Mouse (Mus musculus): ENCODE measurements around the gene Aacs. TPM values are rescaled to one million over a fixed set of nuclear protein-coding genes. Genes with fewer than 3 reads are reported as not detected.

Gene Aacs
- total and polyA plus RNA-seq, 3 experiments = 21.3 to 48.8 (median 39.8) TPM

- H3K4me2 ChIP-seq (ENCODE audit: insufficient read depth, low read depth, poor library complexity, severe bottlenecking) = no peak overlapping the region
- in situ Hi-C loops (cut with MboI; ENCODE audit: low pct_ligation_motif_present, low pct_unique_long_range_greater_than_20kb, low sequenced_read_pairs) (no loop called here), dilution Hi-C loops (cut with MboI; ENCODE audit: extremely low pct_ligation_motif_present, extremely low pct_unique_long_range_greater_than_20kb, low sequenced_read_pairs) (no loop called here)
- peaks cover 0 to 13% of the 10 kb centered on the region in 2 experiments for H3K36me3 ChIP-seq (replicated peaks in 1 of 2; ENCODE audit: control insufficient read depth in 1 of 2, insufficient read depth in 1 of 2, low read length in 1 of 2)
- no peaks in the 10 kb centered on the region for H3K79me2 ChIP-seq (replicated peaks; ENCODE audit: control insufficient read depth, extremely low read depth, insufficient read depth, poor library complexity, severe bottlenecking)
- H3K4me3 ChIP-seq (replicated peaks in 1 of 3; ENCODE audit: low read depth in 2 of 3, low read length in 2 of 3, poor library complexity in 1 of 3) = no peak overlapping the region
- peaks cover 10% of the 10 kb centered on the region for H3K9me3 ChIP-seq (replicated peaks; ENCODE audit: low read length)
- TF ChIP-seq TCF12 (IDR thresholded peaks at IDR 0.05; ENCODE audit: low read depth, low read length) = no peak
- TF ChIP-seq CTCF (conservative IDR thresholded peaks at IDR 0.05 in 1 of 2, IDR thresholded peaks at IDR 0.05 in 1 of 2; ENCODE audit: low read depth in 2 of 2, low read length in 2 of 2) = peak; percentile 49 to 52
- TF ChIP-seq RCOR1 (conservative IDR thresholded peaks at IDR 0.05; ENCODE audit: low read depth, low read length) = no peak
- H3K9ac ChIP-seq (ENCODE audit: insufficient read depth, low read depth) = no peak overlapping the region
- no peak overlapping the region for H3K27ac ChIP-seq (ENCODE audit: insufficient read depth, low read depth)
- peaks cover 16% of the 10 kb centered on the region for H3K27me3 ChIP-seq (replicated peaks)
- peak; percentile 37 for DNase-seq (ENCODE audit: extremely low read depth)
- H3K4me1 ChIP-seq (ENCODE audit: control insufficient read depth in 1 of 2, insufficient read depth in 2 of 2) = peaks cover 0 to 21% of the 10 kb centered on the region in 2 experiments; a peak in 3 of 4 replicates
These were observed 50.9 kb downstream of the Aacs start for GRCm38 (mm10) chr5:125526464-125526863.

GRCm38 (mm10) chr5:125529109-125529508, 53.5 kb downstream of the Aacs start:
- peaks cover 37% of the 10 kb centered on the region for H3K27me3 ChIP-seq (replicated peaks)
- TF ChIP-seq MXI1 (IDR thresholded peaks at IDR 0.05; ENCODE audit: low read depth, low read length) (no peak), E2F4 (IDR thresholded peaks at IDR 0.05; ENCODE audit: insufficient replicate concordance, low read depth, low read length) (no peak), ZNF384 (IDR thresholded peaks at IDR 0.05; ENCODE audit: low read depth, low read length) (no peak), PAX5 (IDR thresholded peaks at IDR 0.05; ENCODE audit: low read length) (no peak), JUN (IDR thresholded peaks at IDR 0.05; ENCODE audit: insufficient read depth, low read depth, low read length) (no peak), MAX (IDR thresholded peaks at IDR 0.05; ENCODE audit: low read length) (0 out of 2 replicates have a peak, but pooled peaks have one; percentile 29), EP300 (IDR thresholded peaks at IDR 0.05; ENCODE audit: low read length) (peak; percentile 15; the same call in 1 of the 2 replicates), SMC3 (IDR thresholded peaks at IDR 0.05; ENCODE audit: low read depth, low read length) (peak; percentile 83), JUND (conservative IDR thresholded peaks at IDR 0.05; ENCODE audit: low read depth, low read length) (no peak), MYC (IDR thresholded peaks at IDR 0.05; ENCODE audit: low read depth, low read length) (peak; percentile 51; the same call in 1 of the 2 replicates), NRF1 (IDR thresholded peaks at IDR 0.05; ENCODE audit: low read depth, low read length) (no peak), IRF4 (IDR thresholded peaks at IDR 0.05; ENCODE audit: low read depth, low read length) (peak; percentile 56; the same call in 1 of the 2 replicates), USF2 (conservative IDR thresholded peaks at IDR 0.05; ENCODE audit: low read depth, low read length) (no peak), HCFC1 (IDR thresholded peaks at IDR 0.05; ENCODE audit: low read depth, low read length) (no peak), MAZ (IDR thresholded peaks at IDR 0.05; ENCODE audit: low read depth, low read length) (no peak), ETS1 (conservative IDR thresholded peaks at IDR 0.05; ENCODE audit: low read depth, low read length) (no peak), NELFE (IDR thresholded peaks at IDR 0.05; ENCODE audit: low read depth, low read length) (0 out of 2 replicates have a peak, but pooled peaks have one; percentile 20), POLR2A (IDR thresholded peaks at IDR 0.05; ENCODE audit: low read depth, low read length) (no peak), TCF12 (IDR thresholded peaks at IDR 0.05; ENCODE audit: low read depth, low read length) (peak; percentile 69; the same call in 1 of the 2 replicates), RAD21 (IDR thresholded peaks at IDR 0.05; ENCODE audit: low read depth, low read length) (peak; percentile 99), TBP (conservative IDR thresholded peaks at IDR 0.05; ENCODE audit: low read depth, low read length) (no peak), ZMIZ1 (IDR thresholded peaks at IDR 0.05; ENCODE audit: low read depth, low read length) (no peak), SIN3A (IDR thresholded peaks at IDR 0.05; ENCODE audit: low read length) (no peak), GABPA (IDR thresholded peaks at IDR 0.05; ENCODE audit: insufficient replicate concordance, low read depth, low read length) (no peak), ELF1 (IDR thresholded peaks at IDR 0.05; ENCODE audit: low read depth, low read length) (no peak), CTCF (conservative IDR thresholded peaks at IDR 0.05 in 1 of 2, IDR thresholded peaks at IDR 0.05 in 1 of 2; ENCODE audit: low read depth in 2 of 2, low read length in 2 of 2) (peak; percentile 76 to 93; a peak in 3 of 4 replicates), CHD2 (IDR thresholded peaks at IDR 0.05; ENCODE audit: low read length) (no peak), ZKSCAN1 (IDR thresholded peaks at IDR 0.05; ENCODE audit: borderline replicate concordance, low read depth, low read length) (no peak), MEF2A (IDR thresholded peaks at IDR 0.05; ENCODE audit: borderline replicate concordance, low read depth, low read length) (peak; percentile 44; the same call in 1 of the 2 replicates), RCOR1 (conservative IDR thresholded peaks at IDR 0.05; ENCODE audit: low read depth, low read length) (no peak), ZC3H11A (IDR thresholded peaks at IDR 0.05; ENCODE audit: low read depth, low read length) (0 out of 2 replicates have a peak, but pooled peaks have one; percentile 4), CHD1 (IDR thresholded peaks at IDR 0.05; ENCODE audit: low read depth, low read length) (no peak)

More at GRCm38 (mm10) chr5:125529109-125529508, 53.5 kb downstream of the Aacs start:
- Histone ChIP-seq H3K4me3 (replicated peaks in 1 of 3; ENCODE audit: low read depth in 2 of 3, low read length in 2 of 3, poor library complexity in 1 of 3) (no peak overlapping the region), H3K79me2 (replicated peaks; ENCODE audit: control insufficient read depth, extremely low read depth, insufficient read depth, poor library complexity, severe bottlenecking) (no peaks in the 10 kb centered on the region), H3K4me2 (ENCODE audit: insufficient read depth, low read depth, poor library complexity, severe bottlenecking) (no peak overlapping the region), H3K27ac (ENCODE audit: insufficient read depth, low read depth) (no peak overlapping the region), H3K9me3 (replicated peaks; ENCODE audit: low read length) (peaks cover 24% of the 10 kb centered on the region), H3K4me1 (ENCODE audit: control insufficient read depth in 1 of 2, insufficient read depth in 2 of 2) (peaks cover 3 to 16% of the 10 kb centered on the region in 2 experiments; a peak in 3 of 4 replicates), H3K9ac (ENCODE audit: insufficient read depth, low read depth) (no peak overlapping the region), H3K36me3 (replicated peaks in 1 of 2; ENCODE audit: control insufficient read depth in 1 of 2, insufficient read depth in 1 of 2, low read length in 1 of 2) (no peaks in the 10 kb centered on the region)
- dilution Hi-C loops (cut with MboI; ENCODE audit: extremely low pct_ligation_motif_present, extremely low pct_unique_long_range_greater_than_20kb, low sequenced_read_pairs) (no loop called here), in situ Hi-C loops (cut with MboI; ENCODE audit: low pct_ligation_motif_present, low pct_unique_long_range_greater_than_20kb, low sequenced_read_pairs) (no loop called here)
- DNase-seq (ENCODE audit: extremely low read depth) = peak; percentile 62
